Mouse (Mus musculus) heart, postnatal 4 days (tissue): ENCODE data around the gene Sct. TPM values are rescaled to one million over a fixed set of nuclear protein-coding genes. Genes with fewer than 3 reads are reported as not detected.

Experiments used
- DNase-seq: peaks from one replicate; pipeline ENCODE4 v3.0.0; 2021
- total RNA-seq, 2 experiments: library from RNA; stranded (reverse); gene quantifications; 2 replicates each; pipeline ENCODE4 v1.2.3; 2021

Gene Sct
- total RNA-seq, result not detected

GRCm38 (mm10) chr7:141278766-141279590 lies at the start of gene Sct:
Gene Sct (minus strand): TSS chr7:141279133.
- DNase-seq, result peak; percentile 37

GRCm38 (mm10) chr7:141328373-141328990 lies 49.5 kb upstream of the Sct start:
- no peak for DNase-seq

GRCm38 (mm10) chr7:141327469-141328372 lies 48.8 kb upstream of the Sct start, which contains the start of the genes Deaf1 and Tmem80:
Gene Deaf1 (minus strand): TSS chr7:141327690.
Gene Tmem80 (plus strand): TSS chr7:141327739.
- peak; percentile 99 for DNase-seq

GRCm38 (mm10) chr7:141326546-141327446 lies 47.9 kb upstream of the Sct start:
- DNase-seq, result no peak

- DNase-seq, result no peak
Observed at GRCm38 (mm10) chr7:141324686-141325085, 45.8 kb upstream of the Sct start.

GRCm38 (mm10) chr7:141319446-141319845 lies 40.5 kb upstream of the Sct start:
- no peak for DNase-seq

GRCm38 (mm10) chr7:141317619-141318132 lies 38.7 kb upstream of the Sct start:
- DNase-seq, result no peak

GRCm38 (mm10) chr7:141315974-141316373 lies 37.0 kb upstream of the Sct start:
- DNase-seq, result peak; percentile 46

- DNase-seq, result no peak
Observed at GRCm38 (mm10) chr7:141315076-141315475, 36.1 kb upstream of the Sct start.

- DNase-seq, result no peak
Observed at GRCm38 (mm10) chr7:141314416-141314815, 35.5 kb upstream of the Sct start.

- DNase-seq, result no peak
Observed at GRCm38 (mm10) chr7:141304537-141304936, 25.6 kb upstream of the Sct start.

GRCm38 (mm10) chr7:141302702-141303268 lies 23.9 kb upstream of the Sct start:
- no peak for DNase-seq

- no peak for DNase-seq
Observed at GRCm38 (mm10) chr7:141301386-141301785, 22.5 kb upstream of the Sct start.

GRCm38 (mm10) chr7:141299175-141299574 lies 20.2 kb upstream of the Sct start:
- DNase-seq, result no peak

GRCm38 (mm10) chr7:141297926-141298650 lies 19.2 kb upstream of the Sct start:
- no peak for DNase-seq

- DNase-seq, result no peak
Observed at GRCm38 (mm10) chr7:141294479-141294878, 15.5 kb upstream of the Sct start.

- DNase-seq, result peak; percentile 42
Observed at GRCm38 (mm10) chr7:141293852-141294471, 15.0 kb upstream of the Sct start.

GRCm38 (mm10) chr7:141292583-141293388 lies 13.9 kb upstream of the Sct start:
- DNase-seq, result no peak
